In the genomic region with DNA sequence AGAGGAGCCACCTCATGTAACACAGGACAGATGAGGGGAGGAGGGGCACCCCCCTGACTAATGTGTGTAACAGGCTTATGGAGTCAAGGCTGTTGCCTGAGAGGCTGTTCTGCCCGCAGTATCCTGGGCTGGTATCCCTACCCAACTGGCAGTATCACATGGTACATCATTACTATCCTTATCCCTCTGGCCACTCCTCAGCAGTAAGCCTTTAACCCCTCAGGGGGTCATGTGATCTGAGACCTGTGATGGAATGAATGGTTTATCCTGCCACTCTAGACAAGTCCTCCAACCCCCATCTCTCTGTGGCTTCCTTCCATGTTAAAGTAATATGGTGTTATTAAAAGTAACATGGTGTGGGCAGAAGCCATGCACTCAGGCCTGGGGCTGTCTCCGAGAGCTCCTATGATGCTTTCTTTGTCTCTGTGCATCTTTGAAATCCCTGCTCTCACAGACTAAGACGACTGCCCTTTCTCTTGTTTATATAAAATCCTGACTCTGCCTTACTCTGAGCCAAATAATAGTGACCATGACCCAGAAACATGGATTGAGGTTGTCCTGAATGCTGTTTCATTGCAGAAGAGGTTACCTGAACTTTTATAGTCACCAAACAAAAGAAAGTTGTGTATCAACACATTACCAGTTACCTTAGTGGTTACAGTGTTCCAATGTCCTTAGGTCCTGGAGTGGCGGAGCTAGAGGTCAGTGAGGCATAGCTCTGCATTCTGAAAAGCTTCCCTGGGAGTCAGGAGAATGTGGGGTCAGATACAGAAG, we compare ENCODE assay signal across 16 mouse cellular contexts.
A peak's percentile ranks its signal among the peaks of the same experiment; 100 is the strongest.
DNase-seq lines count a peak whose midpoint lies in the region; ATAC-seq and TF ChIP-seq lines count a peak whose summit lies in the region.
"Had no signal": no experiment of that assay in that cellular context is flagged by ENCODE, and none has a peak within 500 bp of the region (broad histone marks: within the 10 kb centered on the region; RNA-seq: fewer than 3 reads in every experiment).

No protein-coding gene starts in this region.

- dilution Hi-C loops in CH12.LX (cut with MboI; ENCODE audit: extremely low pct_ligation_motif_present, extremely low pct_unique_long_range_greater_than_20kb, low sequenced_read_pairs): no loop called here

- TF ChIP-seq EP300 in CH12.LX (IDR thresholded peaks at IDR 0.05; ENCODE audit: low read length): no peak

- peaks cover 30% of the 10 kb centered on the region for H3K4me1 ChIP-seq in forebrain, embryonic 10.5 days
- H3K4me1 ChIP-seq in forebrain, embryonic 16.5 days (replicated peaks; ENCODE audit: control insufficient read depth, insufficient read depth, low read length): peaks cover 6% of the 10 kb centered on the region; the same call in 1 of the 2 replicates
- peaks cover 28% of the 10 kb centered on the region for H3K4me1 ChIP-seq in kidney, embryonic 15.5 days
- peaks cover 11 to 40% of the 10 kb centered on the region in 2 experiments for H3K4me1 ChIP-seq in CH12.LX (ENCODE audit: control insufficient read depth in 1 of 2, insufficient read depth in 2 of 2)
- H3K4me1 ChIP-seq in limb, embryonic 10.5 days: peaks cover 48% of the 10 kb centered on the region
- peaks cover 4% of the 10 kb centered on the region; the same call in 1 of the 2 replicates for H3K4me1 ChIP-seq in intestine, postnatal 0 days (replicated peaks; ENCODE audit: control insufficient read depth, insufficient read depth, low read length)
- H3K4me1 ChIP-seq: stomach, embryonic 15.5 days had no signal

- H3K4me2 ChIP-seq in forebrain, embryonic 16.5 days (ENCODE audit: low read length): no peak overlapping the region
- H3K4me2 ChIP-seq in kidney, embryonic 15.5 days: no peak overlapping the region
- peak overlapping the region; percentile 17; the same call in 1 of the 2 replicates for H3K4me2 ChIP-seq in CH12.LX (ENCODE audit: insufficient read depth, low read depth, poor library complexity, severe bottlenecking)
- H3K4me2 ChIP-seq in intestine, postnatal 0 days (replicated peaks; ENCODE audit: low read depth): no peak overlapping the region
- H3K4me2 ChIP-seq: forebrain, embryonic 15.5 days; hindbrain, embryonic 12.5 days; stomach, embryonic 15.5 days had no signal

- no peak overlapping the region for H3K4me3 ChIP-seq in forebrain, embryonic 10.5 days
- H3K4me3 ChIP-seq in forebrain, embryonic 16.5 days (replicated peaks; ENCODE audit: low read length): no peak overlapping the region
- H3K4me3 ChIP-seq in kidney, embryonic 15.5 days (replicated peaks): no peak overlapping the region
- no peak overlapping the region for H3K4me3 ChIP-seq in CH12.LX (replicated peaks in 1 of 3; ENCODE audit: low read depth in 2 of 3, low read length in 2 of 3, poor library complexity in 1 of 3)
- H3K4me3 ChIP-seq in limb, embryonic 10.5 days: no peak overlapping the region
- H3K4me3 ChIP-seq in intestine, postnatal 0 days (ENCODE audit: low read depth, low read length): no peak overlapping the region
- H3K4me3 ChIP-seq: forebrain, embryonic 15.5 days; hindbrain, embryonic 12.5 days; left cerebral cortex, adult 2 months; stomach, embryonic 15.5 days had no signal

- no peaks in the 10 kb centered on the region for H3K9me3 ChIP-seq in forebrain, embryonic 10.5 days
- no peaks in the 10 kb centered on the region for H3K9me3 ChIP-seq in forebrain, embryonic 16.5 days (ENCODE audit: control insufficient read depth, low read length)
- H3K9me3 ChIP-seq in kidney, embryonic 15.5 days (replicated peaks): no peaks in the 10 kb centered on the region
- H3K9me3 ChIP-seq in CH12.LX (replicated peaks; ENCODE audit: low read length): no peaks in the 10 kb centered on the region
- H3K9me3 ChIP-seq in limb, embryonic 10.5 days (replicated peaks): no peaks in the 10 kb centered on the region
- no peaks in the 10 kb centered on the region for H3K9me3 ChIP-seq in intestine, postnatal 0 days (ENCODE audit: control insufficient read depth)
- H3K9me3 ChIP-seq: forebrain, embryonic 15.5 days; hindbrain, embryonic 12.5 days; stomach, embryonic 15.5 days had no signal

- DNase-seq in forebrain, embryonic 10.5 days (ENCODE audit: extremely low spot score, low spot score): no peak
- no peak for DNase-seq in kidney, adult 18-20 months
- DNase-seq in CH12.LX (ENCODE audit: extremely low read depth): no peak
- DNase-seq in limb, embryonic 10.5 days (ENCODE audit: low spot score): no peak
- no peak for DNase-seq in cerebellum, postnatal 36 days
- DNase-seq: B cell, adult 2 months; cerebellum, adult 11-12 months; cerebellum, postnatal 25 days had no signal

- in situ Hi-C loops in CH12.LX (cut with MboI; ENCODE audit: low pct_ligation_motif_present, low pct_unique_long_range_greater_than_20kb, low sequenced_read_pairs): no loop called here

- no peaks in the 10 kb centered on the region for H3K27me3 ChIP-seq in forebrain, embryonic 10.5 days (ENCODE audit: poor library complexity, severe bottlenecking)
- no peaks in the 10 kb centered on the region for H3K27me3 ChIP-seq in forebrain, embryonic 16.5 days (replicated peaks; ENCODE audit: control insufficient read depth, insufficient read depth, low read length)
- H3K27me3 ChIP-seq in kidney, embryonic 15.5 days: no peaks in the 10 kb centered on the region
- H3K27me3 ChIP-seq in CH12.LX (replicated peaks): no peaks in the 10 kb centered on the region
- H3K27me3 ChIP-seq in limb, embryonic 10.5 days (ENCODE audit: low read depth, poor library complexity, severe bottlenecking): no peaks in the 10 kb centered on the region
- no peaks in the 10 kb centered on the region for H3K27me3 ChIP-seq in intestine, postnatal 0 days (replicated peaks; ENCODE audit: control insufficient read depth, insufficient read depth, low read length)
- H3K27me3 ChIP-seq: forebrain, embryonic 15.5 days; hindbrain, embryonic 12.5 days; stomach, embryonic 15.5 days had no signal

- H3K27ac ChIP-seq in forebrain, embryonic 10.5 days: 0 out of 2 replicates have a peak overlapping the region, but pooled peaks have one; percentile 13
- no peak overlapping the region for H3K27ac ChIP-seq in forebrain, embryonic 16.5 days (ENCODE audit: low read length)
- peak overlapping the region; percentile 23; the same call in 1 of the 2 replicates for H3K27ac ChIP-seq in kidney, embryonic 15.5 days
- peak overlapping the region; percentile 49; the same call in 1 of the 2 replicates for H3K27ac ChIP-seq in CH12.LX (ENCODE audit: insufficient read depth, low read depth)
- H3K27ac ChIP-seq in limb, embryonic 10.5 days: peak overlapping the region; percentile 70; the same call in 1 of the 2 replicates
- no peak overlapping the region for H3K27ac ChIP-seq in intestine, postnatal 0 days (ENCODE audit: low read depth, low read length)
- H3K27ac ChIP-seq: forebrain, embryonic 15.5 days; hindbrain, embryonic 12.5 days; left cerebral cortex, adult 2 months; stomach, embryonic 15.5 days had no signal

- ATAC-seq in forebrain, embryonic 16.5 days: no peak
- ATAC-seq in kidney, embryonic 15.5 days (replicated peaks; ENCODE audit: low FRiP score): 0 out of 2 replicates have a peak, but pooled peaks have one; percentile 15
- ATAC-seq in intestine, postnatal 0 days: no peak
- ATAC-seq: forebrain, embryonic 15.5 days; lung, postnatal 0 days had no signal

- 81% methylated on average over 4 of the region's 4 CpGs for WGBS in forebrain, embryonic 10.5 days
- 81% methylated on average over 4 of the region's 4 CpGs for WGBS in forebrain, embryonic 16.5 days
- WGBS in kidney, embryonic 15.5 days: 57% methylated on average over 4 of the region's 4 CpGs
- WGBS in limb, embryonic 10.5 days: 80% methylated on average over 4 of the region's 4 CpGs
- 69% methylated on average over 4 of the region's 4 CpGs for WGBS in intestine, postnatal 0 days

- TF ChIP-seq POLR2A in CH12.LX (IDR thresholded peaks at IDR 0.05; ENCODE audit: low read depth, low read length): no peak

- H3K36me3 ChIP-seq in forebrain, embryonic 10.5 days (replicated peaks): peaks cover 5% of the 10 kb centered on the region
- no peaks in the 10 kb centered on the region for H3K36me3 ChIP-seq in forebrain, embryonic 16.5 days (ENCODE audit: control insufficient read depth, insufficient read depth)
- H3K36me3 ChIP-seq in kidney, embryonic 15.5 days: peaks cover 15% of the 10 kb centered on the region
- H3K36me3 ChIP-seq in CH12.LX (replicated peaks in 1 of 2; ENCODE audit: control insufficient read depth in 1 of 2, insufficient read depth in 1 of 2, low read length in 1 of 2): peaks cover 0 to 33% of the 10 kb centered on the region in 2 experiments
- peaks cover 10% of the 10 kb centered on the region for H3K36me3 ChIP-seq in limb, embryonic 10.5 days
- H3K36me3 ChIP-seq in intestine, postnatal 0 days (ENCODE audit: control insufficient read depth, insufficient read depth): 0 out of 2 replicates have a peak, but pooled peaks cover 4% of the 10 kb centered on the region
- H3K36me3 ChIP-seq: forebrain, embryonic 15.5 days; hindbrain, embryonic 12.5 days; stomach, embryonic 15.5 days had no signal

- no peaks in the 10 kb centered on the region for H3K79me2 ChIP-seq in CH12.LX (replicated peaks; ENCODE audit: control insufficient read depth, extremely low read depth, insufficient read depth, poor library complexity, severe bottlenecking)

- H3K9ac ChIP-seq in forebrain, embryonic 16.5 days (replicated peaks; ENCODE audit: low read depth, low read length): no peak overlapping the region
- no peak overlapping the region for H3K9ac ChIP-seq in kidney, embryonic 15.5 days
- H3K9ac ChIP-seq in CH12.LX (ENCODE audit: insufficient read depth, low read depth): no peak overlapping the region
- H3K9ac ChIP-seq in intestine, postnatal 0 days (ENCODE audit: low read depth, low read length): no peak overlapping the region
- H3K9ac ChIP-seq: forebrain, embryonic 15.5 days; hindbrain, embryonic 12.5 days; stomach, embryonic 15.5 days had no signal

- no peak for TF ChIP-seq CTCF in CH12.LX (conservative IDR thresholded peaks at IDR 0.05 in 1 of 2, IDR thresholded peaks at IDR 0.05 in 1 of 2; ENCODE audit: low read depth in 2 of 2, low read length in 2 of 2)
- no peak for TF ChIP-seq CTCF in intestine, postnatal 0 days (IDR thresholded peaks at IDR 0.05; ENCODE audit: low read depth)

- TF ChIP-seq RAD21 in CH12.LX (IDR thresholded peaks at IDR 0.05; ENCODE audit: low read depth, low read length): no peak

TF ChIP-seq in CH12.LX, 34 proteins besides CTCF, POLR2A, EP300 and RAD21:
- TF ChIP-seq PAX5 (IDR thresholded peaks at IDR 0.05; ENCODE audit: low read length) (no peak), RCOR1 (conservative IDR thresholded peaks at IDR 0.05; ENCODE audit: low read depth, low read length) (no peak), SMC3 (IDR thresholded peaks at IDR 0.05; ENCODE audit: low read depth, low read length) (no peak)

Comparison
In these comparisons a context has a peak if more than half of its experiments do, and no peak if none do; other contexts are left out.
1. H3K27ac ChIP-seq: peak in forebrain, embryonic 10.5 days (single experiment), kidney, embryonic 15.5 days (single experiment), CH12.LX (single experiment) and limb, embryonic 10.5 days (single experiment); none in forebrain, embryonic 16.5 days (single experiment) and intestine, postnatal 0 days (single experiment).